Mouse (Mus musculus): Measurements from ENCODE around the gene Acat2. TPM values are rescaled to one million over a fixed set of nuclear protein-coding genes. Genes with fewer than 3 reads are reported as not detected.

Gene Acat2
- polyA plus RNA-seq, 1 experiment from 2014 or later = 62.7 TPM

- Histone ChIP-seq H3K4me1 (replicated peaks; ENCODE audit: control insufficient read depth, insufficient read depth, low read length) (no peaks in the 10 kb centered on the region), H3K4me3 (ENCODE audit: low read depth, low read length) (no peak overlapping the region), H3K4me2 (replicated peaks; ENCODE audit: low read depth) (no peak overlapping the region), H3K27me3 (replicated peaks; ENCODE audit: control insufficient read depth, insufficient read depth, low read length) (no peaks in the 10 kb centered on the region), H3K9ac (ENCODE audit: low read depth, low read length) (no peak overlapping the region), H3K27ac (ENCODE audit: low read depth, low read length) (no peak overlapping the region), H3K9me3 (ENCODE audit: control insufficient read depth) (no peaks in the 10 kb centered on the region), H3K36me3 (ENCODE audit: control insufficient read depth, insufficient read depth) (peaks cover 10% of the 10 kb centered on the region; the same call in 1 of the 2 replicates)
- ATAC-seq = no peak
- TF ChIP-seq CTCF (IDR thresholded peaks at IDR 0.05; ENCODE audit: low read depth) = no peak
- 88% methylated on average over 5 of the region's 5 CpGs for WGBS
These were observed 62.9 kb downstream of the Acat2 start for GRCm38 (mm10) chr17:12897674-12898073.

Other genes with a start within 250 kb of the Acat2 start
- 25.1 and 28.7 TPM in 2 replicates for gene Igf2r, start 191.1 kb downstream of the Acat2 start, polyA plus RNA-seq (2015; fragmentation: Nextera tagmentation; extraction: Ambion mirVana)
- 0.10 and 0.16 TPM in 2 replicates for gene Mas1, start 92.6 kb downstream of the Acat2 start, polyA plus RNA-seq (2015; fragmentation: Nextera tagmentation; extraction: Ambion mirVana)
- not detected in 2 replicates for gene Mrgprh, start 84.7 kb downstream of the Acat2 start, polyA plus RNA-seq (2015; fragmentation: Nextera tagmentation; extraction: Ambion mirVana)
- gene Pnldc1, start 50.5 kb downstream of the Acat2 start, polyA plus RNA-seq (2015; fragmentation: Nextera tagmentation; extraction: Ambion mirVana) = 0.48 and 0.54 TPM in 2 replicates
- 143 and 144 TPM in 2 replicates for gene Tcp1, start 45.0 kb downstream of the Acat2 start, polyA plus RNA-seq (2015; fragmentation: Nextera tagmentation; extraction: Ambion mirVana)
- gene Mrpl18, start 44.4 kb downstream of the Acat2 start, polyA plus RNA-seq (2015; fragmentation: Nextera tagmentation; extraction: Ambion mirVana) = 112 and 121 TPM in 2 replicates
- 0.18 and 0.51 TPM in 2 replicates for gene Acat3, start 20.1 kb downstream of the Acat2 start, polyA plus RNA-seq (2015; fragmentation: Nextera tagmentation; extraction: Ambion mirVana)
- 86.8 and 87.2 TPM in 2 replicates for gene Wtap, start 33.4 kb upstream of the Acat2 start, polyA plus RNA-seq (2015; fragmentation: Nextera tagmentation; extraction: Ambion mirVana)
- gene Sod2, start 46.1 kb upstream of the Acat2 start, polyA plus RNA-seq (2015; fragmentation: Nextera tagmentation; extraction: Ambion mirVana) = 125 and 138 TPM in 2 replicates
- gene Gpr31b, start 91.5 kb upstream of the Acat2 start, polyA plus RNA-seq (2015; fragmentation: Nextera tagmentation; extraction: Ambion mirVana) = 0.13 TPM in 1 of 2 replicates, not detected in the other
- gene Tcp10b, start 100.4 kb upstream of the Acat2 start, polyA plus RNA-seq (2015; fragmentation: Nextera tagmentation; extraction: Ambion mirVana) = 0.07 and 0.10 TPM in 2 replicates
- gene Unc93a, start 171.1 kb upstream of the Acat2 start, polyA plus RNA-seq (2015; fragmentation: Nextera tagmentation; extraction: Ambion mirVana) = 0.16 and 0.20 TPM in 2 replicates